Mouse (Mus musculus) frontal cortex, postnatal 10 days (tissue): ENCODE data around the gene Lingo1.

ENCODE experiments used
- DNase-seq, 2 experiments: peaks; one replicate each; pipeline ENCODE4 v3.0.0; 2022; ENCODE audit warnings: low spot score in 2 of 2, mixed read lengths in 1 of 2

Gene Lingo1

DNA sequence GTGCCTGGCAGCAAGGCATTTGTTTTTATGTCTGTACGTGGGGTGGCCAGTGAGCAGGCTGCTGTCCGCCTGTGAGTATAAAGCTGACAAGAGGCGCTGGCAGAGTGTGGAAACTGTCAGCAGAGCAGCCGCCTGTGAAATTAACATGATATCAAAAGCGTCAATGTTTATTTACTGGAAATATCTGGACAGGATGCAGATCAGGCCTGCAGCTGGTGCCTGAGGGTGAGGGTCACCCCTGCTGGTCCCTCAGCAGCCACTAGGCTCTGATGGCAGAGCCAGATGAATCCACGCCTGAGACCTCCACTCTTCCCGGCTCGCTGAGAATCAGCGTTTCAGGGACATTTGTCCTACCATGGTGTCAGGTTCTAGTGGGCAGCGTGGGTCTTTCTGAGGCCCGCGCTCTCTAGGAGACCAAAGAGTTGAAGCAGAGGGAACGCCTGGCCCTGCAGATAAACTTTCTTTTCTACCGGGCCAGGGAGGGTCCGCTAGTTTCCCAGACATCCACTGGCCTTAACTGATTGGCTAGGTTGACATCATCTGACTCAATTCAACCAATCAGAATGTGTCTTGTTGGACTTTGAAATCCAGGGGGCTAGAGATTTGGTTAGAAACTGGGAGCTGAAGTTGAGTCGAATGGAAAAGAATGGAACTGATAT is 190.1 kb downstream of the Lingo1 start:
- DNase-seq, result no peak

DNA sequence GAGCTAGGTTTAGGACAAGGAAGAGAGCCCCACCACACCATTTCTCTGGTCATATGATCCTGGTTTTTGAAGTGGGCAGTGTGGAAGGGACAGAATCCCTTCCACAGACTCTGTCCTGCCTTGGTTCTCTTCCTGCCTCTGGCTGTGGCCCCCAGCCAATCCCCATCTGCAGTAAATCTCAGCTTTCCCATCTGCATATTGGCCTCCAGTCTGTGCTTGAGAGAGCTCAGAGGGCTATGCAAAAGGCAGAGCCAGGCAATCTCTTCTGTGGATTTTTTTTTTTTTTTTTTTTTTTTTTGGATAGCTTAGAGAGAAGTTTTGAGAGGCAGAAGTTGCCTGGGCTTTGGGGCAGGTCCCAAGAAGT is 190.8 kb downstream of the Lingo1 start:
- DNase-seq, result no peak

- DNase-seq, result no peak
These were observed 191.3 kb downstream of the Lingo1 start for GRCm38 (mm10) chr9:56604797-56605442.

- no peak for DNase-seq
These were observed 195.6 kb downstream of the Lingo1 start for GRCm38 (mm10) chr9:56600655-56601054.

- DNase-seq, result no peak
These were observed 203.6 kb downstream of the Lingo1 start for GRCm38 (mm10) chr9:56592639-56593038.

GRCm38 (mm10) chr9:56591248-56591888 is 204.9 kb downstream of the Lingo1 start:
- no peak for DNase-seq

DNA sequence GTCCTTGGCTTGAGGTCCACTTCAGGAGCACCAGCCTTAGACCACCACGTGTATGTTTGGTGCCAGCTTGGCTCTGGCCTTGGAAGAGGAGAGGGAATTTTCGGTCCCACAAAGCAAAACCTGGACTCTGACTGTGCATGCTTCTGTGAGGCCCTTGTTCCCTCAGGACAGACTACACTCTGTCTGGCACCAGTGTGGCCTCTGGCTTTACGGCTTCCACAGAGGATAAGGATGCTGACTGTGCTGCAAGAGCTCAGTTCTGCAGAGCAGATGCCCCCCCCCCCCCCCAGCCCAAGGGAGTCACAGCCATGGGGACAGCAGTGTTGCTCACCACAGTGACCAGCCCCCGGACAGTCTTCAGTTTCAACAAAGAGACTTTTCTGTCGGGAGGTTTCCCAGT is 206.5 kb downstream of the Lingo1 start:
- DNase-seq, result no peak

GRCm38 (mm10) chr9:56584043-56584424 is 212.2 kb downstream of the Lingo1 start:
- DNase-seq, result no peak

DNA sequence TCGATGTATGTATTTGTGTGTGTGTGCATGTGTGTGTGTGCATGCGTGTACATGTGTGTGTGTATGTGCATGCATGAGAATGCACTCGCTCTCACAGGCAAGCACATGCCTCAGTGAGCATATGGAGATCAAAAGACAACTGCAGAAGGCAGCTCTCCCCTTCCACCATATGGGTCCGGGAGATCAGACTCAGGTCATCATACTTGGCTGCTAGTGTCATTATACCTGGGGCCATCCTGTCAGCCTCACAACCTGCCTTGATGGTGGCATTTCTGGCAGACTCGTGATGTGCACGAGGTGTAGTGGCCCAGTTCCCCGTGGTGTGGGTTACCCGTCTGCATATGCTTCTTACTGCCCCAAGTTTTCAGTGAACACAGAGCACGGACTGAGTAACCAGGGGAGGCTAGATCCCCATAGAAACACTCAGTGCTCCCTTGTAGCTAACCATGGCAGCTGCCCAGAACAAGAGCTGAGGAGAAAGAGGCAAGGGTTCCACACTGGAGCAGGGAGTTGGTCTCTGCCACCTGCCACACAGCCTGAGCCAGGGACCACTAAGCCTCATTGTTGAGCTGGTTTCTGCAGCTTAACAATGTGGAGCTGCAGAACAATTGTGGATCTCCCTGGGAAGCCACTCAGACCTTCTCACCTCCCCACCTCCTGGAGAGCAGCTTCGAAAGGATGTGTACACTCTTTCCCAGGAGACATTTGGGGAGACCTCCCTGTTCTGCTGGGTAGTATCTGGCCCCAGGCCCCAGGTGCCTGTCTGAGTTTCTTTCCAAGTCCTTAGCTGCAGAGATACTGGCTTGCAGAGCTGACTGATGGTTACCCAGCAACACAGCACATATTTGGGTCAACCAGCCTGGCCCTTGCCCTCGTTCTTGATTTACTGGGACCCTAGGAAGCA is 212.9 kb downstream of the Lingo1 start:
- DNase-seq, result no peak

- DNase-seq, result no peak
These were observed 213.6 kb downstream of the Lingo1 start for GRCm38 (mm10) chr9:56582628-56583027.

GRCm38 (mm10) chr9:56581700-56582099 is 214.6 kb downstream of the Lingo1 start:
- peak in 1 of 2 experiments; percentile 38 for DNase-seq

DNA sequence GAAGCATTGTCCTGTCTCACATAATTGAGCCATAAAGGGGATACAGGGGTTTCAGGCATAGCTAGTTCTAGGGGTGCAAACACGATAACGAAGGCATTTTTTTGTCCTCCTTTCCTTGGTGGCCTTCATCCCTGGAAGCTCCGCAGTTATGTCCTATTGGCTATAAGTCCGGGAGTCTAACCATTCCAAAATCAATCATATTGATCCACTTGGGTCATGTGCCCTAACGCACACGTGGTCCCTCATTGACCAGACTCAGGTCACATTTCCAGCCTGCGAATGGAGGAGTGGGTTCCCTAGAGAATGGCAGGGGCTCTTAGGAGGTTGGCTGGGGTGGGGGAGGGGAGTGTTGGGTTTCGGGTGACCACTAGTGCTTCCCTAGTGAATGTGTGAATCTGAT is 215.3 kb downstream of the Lingo1 start:
- no peak for DNase-seq

- DNase-seq, result no peak
These were observed 216.2 kb downstream of the Lingo1 start for GRCm38 (mm10) chr9:56580101-56580500.

DNA sequence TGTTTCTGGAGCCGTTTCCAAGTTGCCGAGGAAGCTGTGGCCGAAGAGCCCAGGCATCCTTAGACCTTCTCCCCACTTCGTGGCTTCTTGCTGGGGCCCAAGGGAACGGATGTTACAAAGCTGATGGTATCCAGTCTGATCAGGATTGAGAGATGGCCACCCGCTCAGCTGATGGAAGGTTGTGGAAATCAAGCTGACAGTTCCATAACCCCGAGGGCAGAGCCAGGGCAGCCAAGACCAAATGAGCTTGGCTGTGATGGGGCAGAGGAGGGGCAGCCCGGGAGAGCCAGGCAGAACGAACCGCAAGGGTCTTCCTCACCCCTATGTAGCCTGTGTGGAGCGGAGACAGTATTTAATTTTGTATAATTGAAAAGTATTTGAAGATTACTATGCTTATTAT is 218.9 kb downstream of the Lingo1 start:
- no peak for DNase-seq

DNA sequence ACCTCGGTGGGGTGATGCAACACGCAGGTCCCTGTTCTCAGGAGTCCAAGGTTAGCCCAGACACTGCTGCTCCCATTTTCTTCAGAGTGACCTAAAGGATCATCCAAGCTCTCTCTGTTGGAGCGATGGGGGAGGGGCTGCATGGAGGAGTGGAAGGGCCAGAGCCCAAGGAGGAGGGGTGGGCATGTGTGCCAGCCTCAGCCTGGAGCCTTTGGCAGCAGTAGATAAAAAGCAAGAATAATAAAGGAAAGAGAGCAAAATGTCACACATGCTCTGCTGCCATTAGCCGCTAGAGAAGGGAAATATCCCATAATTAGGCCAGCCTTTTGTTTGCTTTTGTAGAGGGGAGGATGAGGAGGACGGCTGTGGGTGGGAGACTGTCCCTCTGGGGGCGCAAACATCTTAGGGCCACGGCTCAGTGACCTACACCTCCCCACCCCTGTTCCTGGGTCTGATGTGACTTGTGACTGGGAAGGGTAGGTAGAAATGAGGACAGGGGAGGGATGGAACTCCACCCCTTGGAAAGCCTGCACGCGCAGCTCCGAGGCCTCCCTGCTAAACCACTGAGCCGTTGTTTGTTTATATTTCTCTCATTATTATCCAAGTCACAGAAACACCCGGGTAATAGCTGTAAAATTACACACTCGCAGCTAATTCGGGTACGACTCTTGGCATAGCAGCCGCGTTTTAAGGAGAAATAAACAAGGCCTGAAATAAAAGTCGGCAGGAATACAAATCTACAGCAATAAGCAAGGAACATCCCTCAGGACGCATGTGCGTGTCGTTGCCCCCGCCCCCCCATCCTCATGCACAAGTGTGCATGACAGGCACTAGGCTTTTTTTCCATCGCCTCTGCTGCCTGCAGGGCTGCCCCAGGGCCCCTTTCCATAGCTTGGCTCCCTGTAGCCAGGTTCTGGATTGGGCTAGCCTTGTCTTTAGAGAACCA is 223.5 kb downstream of the Lingo1 start:
- no peak for DNase-seq
